Mouse (Mus musculus) lung, adult 2 months (tissue): Measurements from ENCODE around the gene Nbea.

Source experiments
- CTCF ChIP-seq: fragments of 200-500 bp; IDR thresholded peaks from 2 replicates; pipeline ENCODE4 v1.5.1; 2011; ENCODE audit warnings: mild to moderate bottlenecking, low read length, control low read depth; ENCODE audit not compliant: insufficient read depth
- POLR2A ChIP-seq: fragments of 200-500 bp; IDR thresholded peaks from 2 replicates; pipeline ENCODE4 v1.6.1; 2011; ENCODE audit warnings: low read depth, mild to moderate bottlenecking, control low read depth, low read length, borderline replicate concordance; ENCODE audit errors: extremely low read depth

DNA sequence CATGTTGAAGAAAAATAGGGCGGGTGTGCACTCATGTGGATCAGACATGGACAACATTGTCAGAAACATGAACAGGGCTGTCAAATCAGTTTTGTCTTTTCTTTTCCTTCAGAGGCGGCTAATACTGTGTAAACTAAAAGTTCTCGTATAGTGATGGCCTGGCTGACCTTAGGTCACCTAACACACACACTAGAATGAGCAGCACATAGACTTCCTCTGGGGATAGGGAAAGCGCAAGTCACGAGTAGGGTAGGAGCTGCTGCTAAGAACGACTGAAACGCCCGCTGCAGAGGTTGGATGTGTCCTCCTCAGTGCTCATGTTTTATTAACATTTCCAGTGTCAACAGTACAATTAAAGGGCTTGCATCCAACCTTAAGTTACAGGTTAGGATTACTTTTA lies 453.4 kb downstream of the Nbea start:
- TF ChIP-seq CTCF: no peak
- no peak for TF ChIP-seq POLR2A
